8 mouse cellular contexts compared by ENCODE assay signal in the genomic region with DNA sequence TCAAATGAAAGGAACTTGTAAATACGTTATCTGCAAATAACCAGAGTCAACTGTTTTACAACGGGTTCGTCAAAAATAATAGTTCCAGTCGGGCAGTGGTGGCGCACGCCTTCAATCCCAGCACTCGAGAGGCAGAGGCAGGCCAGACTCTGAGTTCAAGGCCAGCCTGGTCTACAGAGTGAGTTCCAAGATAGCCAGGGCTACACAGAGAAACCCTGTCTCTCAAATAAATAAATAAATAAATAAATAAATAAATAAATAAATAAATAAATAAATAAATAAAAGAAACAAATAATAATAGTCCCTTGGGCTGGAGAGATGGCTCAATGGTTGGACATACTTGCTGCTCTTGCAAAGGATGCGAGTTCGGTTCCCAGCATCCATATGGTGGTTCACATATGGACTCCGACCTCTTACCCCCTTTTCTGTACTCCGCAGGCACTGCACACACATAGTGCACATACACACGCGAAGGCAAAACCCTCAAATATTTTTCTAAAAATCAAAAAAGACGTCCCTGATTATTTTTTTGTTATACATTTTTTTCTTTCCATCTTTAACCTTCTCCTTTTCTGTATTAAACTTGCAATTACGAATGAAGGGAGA. TPM values are rescaled to one million over a fixed set of nuclear protein-coding genes. Genes with fewer than 3 reads are reported as not detected.
DNase-seq lines count a peak whose midpoint lies in the region; ATAC-seq and TF ChIP-seq lines count a peak whose summit lies in the region.

No protein-coding gene starts in this region.

- H3K9ac ChIP-seq in lung, postnatal 0 days (replicated peaks; ENCODE audit: low read depth) = 0 out of 2 replicates have a peak overlapping the region, but pooled peaks have one; percentile 63
- 0 out of 2 replicates have a peak overlapping the region, but pooled peaks have one; percentile 70 for H3K9ac ChIP-seq in embryonic facial prominence, embryonic 15.5 days
- peak overlapping the region; percentile 94 for H3K9ac ChIP-seq in limb, embryonic 11.5 days (ENCODE audit: low read length)

- no peak for TF ChIP-seq EP300 in lung, postnatal 0 days (IDR thresholded peaks at IDR 0.05)

- H3K27ac ChIP-seq in lung, postnatal 0 days (ENCODE audit: low read length) = no peak overlapping the region
- H3K27ac ChIP-seq in embryonic facial prominence, embryonic 15.5 days (replicated peaks) = no peak overlapping the region
- H3K27ac ChIP-seq in limb, embryonic 11.5 days (replicated peaks; ENCODE audit: low read depth, low read length) = no peak overlapping the region

- peak overlapping the region; percentile 80 for H3K4me3 ChIP-seq in lung, postnatal 0 days (ENCODE audit: low read depth, low read length)
- H3K4me3 ChIP-seq in embryonic facial prominence, embryonic 15.5 days (replicated peaks) = peak overlapping the region; percentile 85
- H3K4me3 ChIP-seq in limb, embryonic 11.5 days (ENCODE audit: low read depth, low read length) = peak overlapping the region; percentile 81

- whole genome bisulfite sequencing in lung, postnatal 0 days = 48% methylated on average over 15 of the region's 15 CpGs
- 49% methylated on average over 15 of the region's 15 CpGs for WGBS in embryonic facial prominence, embryonic 15.5 days
- WGBS in limb, embryonic 11.5 days = 53% methylated on average over 15 of the region's 15 CpGs

- no peaks in the 10 kb centered on the region for H3K36me3 ChIP-seq in lung, postnatal 0 days (ENCODE audit: insufficient read depth, low read length)
- peaks cover 3% of the 10 kb centered on the region; the same call in 1 of the 2 replicates for H3K36me3 ChIP-seq in embryonic facial prominence, embryonic 15.5 days
- H3K36me3 ChIP-seq in limb, embryonic 11.5 days (ENCODE audit: control insufficient read depth, insufficient read depth, low read length) = peaks cover 3% of the 10 kb centered on the region; the same call in 1 of the 2 replicates

- no peaks in the 10 kb centered on the region; the same call in 1 of the 2 replicates for H3K4me1 ChIP-seq in lung, postnatal 0 days (ENCODE audit: insufficient read depth, low read depth, low read length)
- peaks cover 4% of the 10 kb centered on the region; the same call in 1 of the 2 replicates for H3K4me1 ChIP-seq in embryonic facial prominence, embryonic 15.5 days
- no peaks in the 10 kb centered on the region for H3K4me1 ChIP-seq in limb, embryonic 11.5 days (ENCODE audit: control insufficient read depth, insufficient read depth, low read length)

- H3K27me3 ChIP-seq in lung, postnatal 0 days (replicated peaks; ENCODE audit: insufficient read depth, low read length) = no peaks in the 10 kb centered on the region
- H3K27me3 ChIP-seq in embryonic facial prominence, embryonic 15.5 days = no peaks in the 10 kb centered on the region
- H3K27me3 ChIP-seq in limb, embryonic 11.5 days (ENCODE audit: control insufficient read depth, insufficient read depth, low read length) = no peaks in the 10 kb centered on the region

- TF ChIP-seq CTCF in lung, postnatal 0 days (IDR thresholded peaks at IDR 0.05) = no peak

- H3K9me3 ChIP-seq in lung, postnatal 0 days (ENCODE audit: low read length) = no peaks in the 10 kb centered on the region
- H3K9me3 ChIP-seq in embryonic facial prominence, embryonic 15.5 days (replicated peaks) = no peaks in the 10 kb centered on the region
- no peaks in the 10 kb centered on the region for H3K9me3 ChIP-seq in limb, embryonic 11.5 days (ENCODE audit: control insufficient read depth, low read length)

- no peak for ATAC-seq in lung, postnatal 0 days
- ATAC-seq in embryonic facial prominence, embryonic 15.5 days (ENCODE audit: insufficient number of reproducible peaks, low FRiP score, low TSS enrichment, low read depth) = no peak
- ATAC-seq in limb, embryonic 11.5 days (ENCODE audit: insufficient number of reproducible peaks, low FRiP score, low TSS enrichment, low read depth) = no peak
- ATAC-seq in cerebellum, adult (ENCODE audit: insufficient number of reproducible peaks, low FRiP score, low TSS enrichment) = no peak

- H3K4me2 ChIP-seq in lung, postnatal 0 days (replicated peaks; ENCODE audit: low read depth, low read length) = peak overlapping the region; percentile 89
- peak overlapping the region; percentile 90 for H3K4me2 ChIP-seq in embryonic facial prominence, embryonic 15.5 days (replicated peaks)
- peak overlapping the region; percentile 71 for H3K4me2 ChIP-seq in limb, embryonic 11.5 days (ENCODE audit: low read depth, severe bottlenecking)

- DNase-seq in lung, postnatal 0 days (ENCODE audit: low spot score) = no peak
- DNase-seq in lung, postnatal 10 days = no peak
- peak; percentile 48 for DNase-seq in limb, embryonic 11.5 days (ENCODE audit: low spot score)
- DNase-seq in retina, postnatal 1 day = peak; percentile 31
- DNase-seq in testis, postnatal 14 days (ENCODE audit: low spot score) = no peak
- no peak for DNase-seq in layer of hippocampus, adult 9-11 months

RNA-seq across cellular contexts. Expression of a gene that starts 0.9 kb away (rescaled TPM):
- polyA plus RNA-seq in lung, postnatal 0 days (2015; fragmentation: Nextera tagmentation; extraction: Ambion mirVana) = 10.4 and 12.3 TPM in 2 replicates
- polyA plus RNA-seq in embryonic facial prominence, embryonic 15.5 days (2015; fragmentation: Nextera tagmentation; extraction: Ambion mirVana) = 22.2 and 27.3 TPM in 2 replicates
- 55.8 and 57.3 TPM in 2 replicates for polyA plus RNA-seq in limb, embryonic 11.5 days (2014; fragmentation: Nextera tagmentation; extraction: Ambion mirVana)

RNA-seq across cellular contexts. Expression of a gene that starts 36.7 kb away (rescaled TPM):
- 35.2 and 47.8 TPM in 2 replicates for polyA plus RNA-seq in lung, postnatal 0 days (2015; fragmentation: Nextera tagmentation; extraction: Ambion mirVana)
- polyA plus RNA-seq in embryonic facial prominence, embryonic 15.5 days (2015; fragmentation: Nextera tagmentation; extraction: Ambion mirVana) = 116 and 122 TPM in 2 replicates
- polyA plus RNA-seq in limb, embryonic 11.5 days (2014; fragmentation: Nextera tagmentation; extraction: Ambion mirVana) = 88.6 and 97.9 TPM in 2 replicates

Comparison
In these comparisons a context has a peak if more than half of its experiments do, and no peak if none do; other contexts are left out.
1. DNase-seq: peak in limb, embryonic 11.5 days (single experiment) and retina, postnatal 1 day (single experiment); none in lung, postnatal 0 days (single experiment), lung, postnatal 10 days (single experiment), testis, postnatal 14 days (single experiment) and layer of hippocampus, adult 9-11 months (single experiment).
2. Peak in every context shown above with its lines, with median percentiles within 50 percentile points of each other: H3K4me2 ChIP-seq, H3K4me3 ChIP-seq and H3K9ac ChIP-seq.